Mouse (Mus musculus) heart, postnatal 0 days (tissue): ENCODE measurements around the gene B3gat3.

Source experiments
- CTCF ChIP-seq: IDR thresholded peaks from 2 replicates; pipeline ENCODE4 v1.5.1; 2016; ENCODE audit warnings: antibody characterized with exemption, control low read depth, low read depth
- EP300 ChIP-seq: IDR thresholded peaks from 2 replicates; pipeline ENCODE4 v1.6.1; 2016; ENCODE audit warnings: antibody characterized with exemption, low read depth

GRCm38 (mm10) chr19:8881034-8881392 lies 39.2 kb upstream of the B3gat3 start:
- TF ChIP-seq CTCF (no peak), EP300 (no peak)
